15 mouse cellular contexts compared by ENCODE assay signal in genomic region chr8:106944756-106945155, GRCm38 (mm10). TPM values are rescaled to one million over a fixed set of nuclear protein-coding genes. Genes with fewer than 3 reads are reported as not detected.
DNase-seq lines count a peak whose midpoint lies in the region; ATAC-seq lines count a peak whose summit lies in the region.
"Had no signal": no experiment of that assay in that cellular context is flagged by ENCODE, and none has a peak within 500 bp of the region (broad histone marks: within the 10 kb centered on the region; RNA-seq: fewer than 3 reads in every experiment).

No protein-coding gene starts in this region.

- WGBS in forebrain, embryonic 13.5 days = 72% methylated on average over 3 of the region's 3 CpGs
- WGBS in forebrain, embryonic 11.5 days = 82% methylated on average over 3 of the region's 3 CpGs
- 44% methylated on average over 3 of the region's 3 CpGs for WGBS in limb, embryonic 15.5 days
- 79% methylated on average over 3 of the region's 3 CpGs for WGBS in limb, embryonic 10.5 days
- WGBS in neural tube, embryonic 15.5 days = 80% methylated on average over 3 of the region's 3 CpGs

- ATAC-seq in forebrain, embryonic 13.5 days = no peak
- no peak for ATAC-seq in forebrain, embryonic 11.5 days (replicated peaks; ENCODE audit: low FRiP score)
- ATAC-seq in limb, embryonic 15.5 days (ENCODE audit: insufficient number of reproducible peaks, low FRiP score, low TSS enrichment, low read depth) = no peak
- no peak for ATAC-seq in megakaryocyte progenitor cell, adult 5-6 weeks (replicated peaks; ENCODE audit: poor library complexity)
- ATAC-seq in neural tube, embryonic 15.5 days (ENCODE audit: low FRiP score) = no peak
- ATAC-seq: midbrain, embryonic 13.5 days had no signal

- no peak for DNase-seq in forebrain, embryonic 11.5 days (ENCODE audit: low spot score)
- DNase-seq in limb, embryonic 10.5 days (ENCODE audit: low spot score) = no peak
- peak; percentile 67 for DNase-seq in gastrocnemius, postnatal 25 days
- DNase-seq in lung, postnatal 10 days = peak; percentile 57
- DNase-seq: kidney, postnatal 10 days; spleen, adult 18-20 months had no signal

- no peak overlapping the region for H3K4me2 ChIP-seq in forebrain, embryonic 13.5 days
- no peak overlapping the region for H3K4me2 ChIP-seq in forebrain, embryonic 11.5 days (ENCODE audit: low read depth, low read length, severe bottlenecking)
- no peak overlapping the region for H3K4me2 ChIP-seq in limb, embryonic 15.5 days
- H3K4me2 ChIP-seq in neural tube, embryonic 15.5 days = no peak overlapping the region
- H3K4me2 ChIP-seq: hindbrain, embryonic 13.5 days; liver, embryonic 15.5 days; midbrain, embryonic 13.5 days; neural tube, embryonic 13.5 days had no signal

- H3K27me3 ChIP-seq in forebrain, embryonic 13.5 days = peaks cover 17% of the 10 kb centered on the region
- H3K27me3 ChIP-seq in forebrain, embryonic 11.5 days (ENCODE audit: control insufficient read depth, insufficient read depth, low read length) = no peaks in the 10 kb centered on the region
- no peaks in the 10 kb centered on the region for H3K27me3 ChIP-seq in limb, embryonic 15.5 days
- H3K27me3 ChIP-seq in limb, embryonic 10.5 days (ENCODE audit: low read depth, poor library complexity, severe bottlenecking) = no peaks in the 10 kb centered on the region
- no peaks in the 10 kb centered on the region; the same call in 1 of the 2 replicates for H3K27me3 ChIP-seq in neural tube, embryonic 15.5 days (replicated peaks)
- H3K27me3 ChIP-seq: hindbrain, embryonic 13.5 days; liver, embryonic 15.5 days; midbrain, embryonic 13.5 days had no signal

- peaks cover 9% of the 10 kb centered on the region for H3K4me1 ChIP-seq in forebrain, embryonic 13.5 days
- no peaks in the 10 kb centered on the region for H3K4me1 ChIP-seq in forebrain, embryonic 11.5 days (replicated peaks; ENCODE audit: control insufficient read depth, insufficient read depth, low read length)
- peaks cover 14% of the 10 kb centered on the region for H3K4me1 ChIP-seq in limb, embryonic 15.5 days
- H3K4me1 ChIP-seq in limb, embryonic 10.5 days = peaks cover 4% of the 10 kb centered on the region
- no peaks in the 10 kb centered on the region for H3K4me1 ChIP-seq in neural tube, embryonic 15.5 days
- H3K4me1 ChIP-seq: hindbrain, embryonic 13.5 days; liver, embryonic 15.5 days had no signal

- H3K9ac ChIP-seq in forebrain, embryonic 13.5 days = no peak overlapping the region
- H3K9ac ChIP-seq in forebrain, embryonic 11.5 days (ENCODE audit: low read length) = no peak overlapping the region
- no peak overlapping the region for H3K9ac ChIP-seq in limb, embryonic 15.5 days
- H3K9ac ChIP-seq in neural tube, embryonic 15.5 days (replicated peaks) = no peak overlapping the region
- H3K9ac ChIP-seq: hindbrain, embryonic 13.5 days; liver, embryonic 15.5 days; midbrain, embryonic 13.5 days; neural tube, embryonic 13.5 days had no signal

- no peaks in the 10 kb centered on the region for H3K9me3 ChIP-seq in forebrain, embryonic 13.5 days (replicated peaks)
- H3K9me3 ChIP-seq in forebrain, embryonic 11.5 days (ENCODE audit: control insufficient read depth, low read length) = no peaks in the 10 kb centered on the region
- H3K9me3 ChIP-seq in limb, embryonic 15.5 days = no peaks in the 10 kb centered on the region
- no peaks in the 10 kb centered on the region for H3K9me3 ChIP-seq in limb, embryonic 10.5 days (replicated peaks)
- no peaks in the 10 kb centered on the region for H3K9me3 ChIP-seq in neural tube, embryonic 15.5 days (replicated peaks)
- H3K9me3 ChIP-seq: G1E; hindbrain, embryonic 13.5 days; liver, embryonic 15.5 days; midbrain, embryonic 13.5 days; neural tube, embryonic 13.5 days had no signal

- peak overlapping the region; percentile 44 for H3K27ac ChIP-seq in forebrain, embryonic 13.5 days
- no peak overlapping the region for H3K27ac ChIP-seq in forebrain, embryonic 11.5 days (ENCODE audit: low read depth, low read length)
- peak overlapping the region; percentile 48; the same call in 1 of the 2 replicates for H3K27ac ChIP-seq in limb, embryonic 15.5 days
- no peak overlapping the region for H3K27ac ChIP-seq in limb, embryonic 10.5 days
- no peak overlapping the region for H3K27ac ChIP-seq in neural tube, embryonic 15.5 days (replicated peaks)
- H3K27ac ChIP-seq: hindbrain, embryonic 13.5 days; liver, embryonic 15.5 days; midbrain, embryonic 13.5 days; neural tube, embryonic 13.5 days had no signal

- H3K4me3 ChIP-seq in forebrain, embryonic 13.5 days = no peak overlapping the region
- no peak overlapping the region for H3K4me3 ChIP-seq in forebrain, embryonic 11.5 days (ENCODE audit: low read depth, low read length)
- H3K4me3 ChIP-seq in limb, embryonic 15.5 days = no peak overlapping the region
- H3K4me3 ChIP-seq in limb, embryonic 10.5 days = no peak overlapping the region
- no peak overlapping the region for H3K4me3 ChIP-seq in neural tube, embryonic 15.5 days (replicated peaks)
- H3K4me3 ChIP-seq: hindbrain, embryonic 13.5 days; liver, embryonic 15.5 days; midbrain, embryonic 13.5 days; neural tube, embryonic 13.5 days had no signal

- H3K36me3 ChIP-seq in forebrain, embryonic 13.5 days (ENCODE audit: poor library complexity, severe bottlenecking) = no peaks in the 10 kb centered on the region
- H3K36me3 ChIP-seq in forebrain, embryonic 11.5 days (ENCODE audit: control insufficient read depth, insufficient read depth, low read length) = no peaks in the 10 kb centered on the region
- no peaks in the 10 kb centered on the region for H3K36me3 ChIP-seq in limb, embryonic 15.5 days
- H3K36me3 ChIP-seq in limb, embryonic 10.5 days = peaks cover 15% of the 10 kb centered on the region; the same call in 1 of the 2 replicates
- H3K36me3 ChIP-seq in neural tube, embryonic 15.5 days = no peaks in the 10 kb centered on the region
- H3K36me3 ChIP-seq: hindbrain, embryonic 13.5 days; liver, embryonic 15.5 days; midbrain, embryonic 13.5 days; neural tube, embryonic 13.5 days had no signal

RNA-seq across cellular contexts. Expression of gene Sntb2, which starts 9.2 kb away (rescaled TPM):
- 3.6 and 4.1 TPM in 2 replicates for polyA plus RNA-seq in forebrain, embryonic 13.5 days (2015; fragmentation: Nextera tagmentation; extraction: Ambion mirVana)
- polyA plus RNA-seq in forebrain, embryonic 11.5 days (2014; fragmentation: Nextera tagmentation; extraction: Ambion mirVana) = 7.9 and 9.5 TPM in 2 replicates
- polyA plus RNA-seq in limb, embryonic 15.5 days (2015; fragmentation: Nextera tagmentation; extraction: Ambion mirVana) = 14.9 and 17.8 TPM in 2 replicates
- polyA plus RNA-seq in limb, embryonic 10.5 days (2016; fragmentation: Nextera tagmentation; extraction: Ambion mirVana) = 15.8 and 15.9 TPM in 2 replicates
- total RNA-seq in gastrocnemius, postnatal 25 days (2021) = 1 to 10 TPM; 6.1 to 6.9 TPM
- 4.3 and 5.0 TPM in 2 replicates for total RNA-seq in megakaryocyte progenitor cell, adult 5-6 weeks (2015)
- 6.9 and 7.9 TPM in 2 replicates for total RNA-seq in megakaryocyte progenitor cell, adult 5-6 weeks (2017)
- 6.6 and 8.7 TPM in 2 replicates for polyA plus RNA-seq in neural tube, embryonic 15.5 days (2015; fragmentation: Nextera tagmentation; extraction: Ambion mirVana)

RNA-seq across cellular contexts. Expression of gene Utp4, which starts 51.3 kb away (rescaled TPM):
- 49.4 and 53.6 TPM in 2 replicates for polyA plus RNA-seq in forebrain, embryonic 13.5 days (2015; fragmentation: Nextera tagmentation; extraction: Ambion mirVana)
- polyA plus RNA-seq in forebrain, embryonic 11.5 days (2014; fragmentation: Nextera tagmentation; extraction: Ambion mirVana) = 79.6 and 80.9 TPM in 2 replicates
- 62.5 and 64.0 TPM in 2 replicates for polyA plus RNA-seq in limb, embryonic 15.5 days (2015; fragmentation: Nextera tagmentation; extraction: Ambion mirVana)
- polyA plus RNA-seq in limb, embryonic 10.5 days (2016; fragmentation: Nextera tagmentation; extraction: Ambion mirVana) = 84.7 and 107 TPM in 2 replicates
- 10 to 100 TPM; 18.0 to 20.0 TPM for total RNA-seq in gastrocnemius, postnatal 25 days (2021)
- 66.8 and 76.6 TPM in 2 replicates for total RNA-seq in megakaryocyte progenitor cell, adult 5-6 weeks (2015)
- 47.4 and 53.2 TPM in 2 replicates for total RNA-seq in megakaryocyte progenitor cell, adult 5-6 weeks (2017)
- polyA plus RNA-seq in neural tube, embryonic 15.5 days (2015; fragmentation: Nextera tagmentation; extraction: Ambion mirVana) = 41.7 and 49.8 TPM in 2 replicates

Comparison
In these comparisons a context has a peak if more than half of its experiments do, and no peak if none do; other contexts are left out.
1. H3K27ac ChIP-seq: peak in forebrain, embryonic 13.5 days (single experiment) and limb, embryonic 15.5 days (single experiment); none in forebrain, embryonic 11.5 days (single experiment), limb, embryonic 10.5 days (single experiment) and neural tube, embryonic 15.5 days (single experiment).
2. DNase-seq: peak in gastrocnemius, postnatal 25 days (single experiment) and lung, postnatal 10 days (single experiment); none in forebrain, embryonic 11.5 days (single experiment) and limb, embryonic 10.5 days (single experiment).